Mouse (Mus musculus): ENCODE measurements around the gene Ankrd44.
A peak's percentile ranks its signal among the peaks of the same experiment; 100 is the strongest.

GRCm38 (mm10) chr1:54606936-54607335 is 319.3 kb downstream of the Ankrd44 start:
- TF ChIP-seq CHD2 (IDR thresholded peaks at IDR 0.05; ENCODE audit: low read depth, low read length): 0 out of 2 replicates have a peak, but pooled peaks have one; percentile 27
- TF ChIP-seq MAFK (IDR thresholded peaks at IDR 0.05; ENCODE audit: insufficient read depth, low read depth, low read length): no peak

All from ES-E14 (cell line).